Mouse (Mus musculus): ENCODE results near the gene Setd3. TPM values are rescaled to one million over a fixed set of nuclear protein-coding genes. Genes with fewer than 3 reads are reported as not detected.

The Setd3 gene
- total and polyA plus RNA-seq, 3 experiments, result 40.1 to 59.9 TPM; not detected in 1

GRCm38 (mm10) chr12:108088253-108088652 lies 90.9 kb downstream of the Setd3 start:
- TF ChIP-seq NRF1 (IDR thresholded peaks at IDR 0.05; ENCODE audit: insufficient read depth, low read depth, low read length, poor library complexity, severe bottlenecking) (no peak), MXI1 (IDR thresholded peaks at IDR 0.05; ENCODE audit: low read depth, low read length) (no peak), MAZ (IDR thresholded peaks at IDR 0.05; ENCODE audit: low read depth, low read length) (no peak), USF2 (IDR thresholded peaks at IDR 0.05; ENCODE audit: borderline replicate concordance in 1 of 2, insufficient read depth in 1 of 2, low read depth in 1 of 2, low read length in 2 of 2) (no peak), CTCF (IDR thresholded peaks at IDR 0.05 in 2 of 3, conservative IDR thresholded peaks at IDR 0.05 in 1 of 3; ENCODE audit: control insufficient read depth in 1 of 3, insufficient read depth in 1 of 3, low read depth in 2 of 3, low read length in 3 of 3, poor library complexity in 1 of 3, severe bottlenecking in 1 of 3) (no peak), POLR2AphosphoS2 (IDR thresholded peaks at IDR 0.05; ENCODE audit: low read length) (no peak), TAL1 (IDR thresholded peaks at IDR 0.05; ENCODE audit: low read length) (no peak), MAFK (IDR thresholded peaks at IDR 0.05; ENCODE audit: borderline replicate concordance, low read depth, low read length) (no peak), NELFE (IDR thresholded peaks at IDR 0.05; ENCODE audit: low read depth, low read length) (no peak), HCFC1 (IDR thresholded peaks at IDR 0.05; ENCODE audit: low read depth, low read length) (no peak), KAT2A (conservative IDR thresholded peaks at IDR 0.05; ENCODE audit: low read depth, low read length) (no peak), SMC3 (IDR thresholded peaks at IDR 0.05; ENCODE audit: low read depth, low read length) (no peak), MYC (IDR thresholded peaks at IDR 0.05; ENCODE audit: low read depth, low read length) (no peak)
- H3K27ac ChIP-seq (ENCODE audit: control insufficient read depth, low read depth, low read length), result no peak overlapping the region
- H3K9me3 ChIP-seq (replicated peaks; ENCODE audit: insufficient read depth, low read length), result no peaks in the 10 kb centered on the region
- no peaks in the 10 kb centered on the region for H3K36me3 ChIP-seq (ENCODE audit: control insufficient read depth in 1 of 2, insufficient read depth in 2 of 2, low read length in 2 of 2)
- H3K79me2 ChIP-seq (ENCODE audit: control insufficient read depth, insufficient read depth, low read length, poor library complexity), result no peaks in the 10 kb centered on the region
- no peak for DNase-seq (ENCODE audit: low read depth, low spot score)
- no peaks in the 10 kb centered on the region for H3K27me3 ChIP-seq (ENCODE audit: control insufficient read depth in 1 of 2, insufficient read depth in 2 of 2, low read length in 2 of 2)
- H3K9ac ChIP-seq (ENCODE audit: control insufficient read depth, low read depth, low read length, poor library complexity, severe bottlenecking), result no peak overlapping the region
- H3K4me1 ChIP-seq (ENCODE audit: control insufficient read depth in 1 of 2, insufficient read depth in 2 of 2, low read length in 2 of 2), result no peaks in the 10 kb centered on the region
- H3K4me3 ChIP-seq (ENCODE audit: control insufficient read depth in 1 of 2, insufficient read depth in 1 of 2, low read depth in 2 of 2, low read length in 2 of 2), result no peak overlapping the region

DNA sequence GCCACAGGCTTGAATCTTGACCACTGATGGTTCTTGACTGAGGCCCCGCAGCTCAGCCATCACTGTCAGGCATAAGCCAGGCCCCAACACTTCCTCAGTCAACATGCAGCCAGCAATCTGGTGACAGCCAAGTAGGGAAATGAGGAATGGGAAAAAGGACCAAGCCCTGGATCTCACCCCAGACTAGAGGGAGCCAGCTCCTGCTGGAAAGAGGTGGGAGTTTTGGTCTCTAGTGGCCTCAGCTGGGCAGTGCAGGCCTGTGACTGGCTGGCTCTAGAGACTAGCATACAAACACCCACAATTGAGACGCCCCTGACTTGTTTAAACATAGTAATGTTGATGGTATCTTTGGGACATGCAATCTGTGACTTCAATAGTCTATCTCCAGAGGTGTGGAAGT lies 91.6 kb downstream of the Setd3 start:
- no peaks in the 10 kb centered on the region for H3K9me3 ChIP-seq (replicated peaks; ENCODE audit: insufficient read depth, low read length)
- no peaks in the 10 kb centered on the region for H3K79me2 ChIP-seq (ENCODE audit: control insufficient read depth, insufficient read depth, low read length, poor library complexity)
- H3K4me3 ChIP-seq (ENCODE audit: control insufficient read depth in 1 of 2, insufficient read depth in 1 of 2, low read depth in 2 of 2, low read length in 2 of 2), result no peak overlapping the region
- no peak overlapping the region for H3K9ac ChIP-seq (ENCODE audit: control insufficient read depth, low read depth, low read length, poor library complexity, severe bottlenecking)
- DNase-seq (ENCODE audit: low read depth, low spot score), result no peak
- H3K36me3 ChIP-seq (ENCODE audit: control insufficient read depth in 1 of 2, insufficient read depth in 2 of 2, low read length in 2 of 2), result no peaks in the 10 kb centered on the region
- H3K27ac ChIP-seq (ENCODE audit: control insufficient read depth, low read depth, low read length), result no peak overlapping the region
- TF ChIP-seq CHD2 (IDR thresholded peaks at IDR 0.05; ENCODE audit: low read length), result no peak
- no peak for TF ChIP-seq BHLHE40 (IDR thresholded peaks at IDR 0.05; ENCODE audit: borderline replicate concordance, low read depth, low read length)
- no peak for TF ChIP-seq MYB (IDR thresholded peaks at IDR 0.05; ENCODE audit: low read depth, low read length)
- no peak for TF ChIP-seq RCOR1 (IDR thresholded peaks at IDR 0.05; ENCODE audit: low read depth, low read length)
- no peak for TF ChIP-seq EP300 (IDR thresholded peaks at IDR 0.05; ENCODE audit: low read depth in 1 of 2, low read length in 2 of 2)
- no peak for TF ChIP-seq ZMIZ1 (IDR thresholded peaks at IDR 0.05; ENCODE audit: low read depth, low read length)
- no peak for TF ChIP-seq ZKSCAN1 (IDR thresholded peaks at IDR 0.05; ENCODE audit: low read depth, low read length)
- TF ChIP-seq RAD21 (IDR thresholded peaks at IDR 0.05; ENCODE audit: low read depth, low read length), result no peak
- no peak for TF ChIP-seq MXI1 (IDR thresholded peaks at IDR 0.05; ENCODE audit: low read depth, low read length)
- TF ChIP-seq TBP (IDR thresholded peaks at IDR 0.05; ENCODE audit: low read depth, low read length), result no peak
- no peak for TF ChIP-seq POLR2A (IDR thresholded peaks at IDR 0.05; ENCODE audit: control insufficient read depth in 1 of 2, insufficient read depth in 1 of 2, low read depth in 1 of 2, low read length in 2 of 2, poor library complexity in 1 of 2)
- no peak for TF ChIP-seq SIN3A (IDR thresholded peaks at IDR 0.05; ENCODE audit: low read length)
- no peak for TF ChIP-seq USF1 (IDR thresholded peaks at IDR 0.05; ENCODE audit: low read depth, low read length)
- no peak for TF ChIP-seq UBTF (IDR thresholded peaks at IDR 0.05; ENCODE audit: borderline replicate concordance, insufficient read depth, low read depth, low read length)
- H3K4me1 ChIP-seq (ENCODE audit: control insufficient read depth in 1 of 2, insufficient read depth in 2 of 2, low read length in 2 of 2), result no peaks in the 10 kb centered on the region
- H3K27me3 ChIP-seq (ENCODE audit: control insufficient read depth in 1 of 2, insufficient read depth in 2 of 2, low read length in 2 of 2), result no peaks in the 10 kb centered on the region

Data from MEL (cell line).